Mouse (Mus musculus): ENCODE measurements around the gene Fancc. TPM values are rescaled to one million over a fixed set of nuclear protein-coding genes. Genes with fewer than 3 reads are reported as not detected.
"Not testable (repeated sequence)": the region's sequence is repeated elsewhere in the genome, so short reads cannot be mapped to it uniquely, and the experiment has no call there.

The Fancc gene
- polyA plus RNA-seq, 1 experiment from 2014 or later: 21.8 TPM

- Histone ChIP-seq H3K27ac (peak overlapping the region; percentile 6; the same call in 1 of the 2 replicates), H3K4me3 (replicated peaks) (no peak overlapping the region), H3K4me1 (0 out of 2 replicates have a peak, but pooled peaks cover 4% of the 10 kb centered on the region), H3K9ac (no peak overlapping the region), H3K36me3 (no peaks in the 10 kb centered on the region), H3K9me3 (replicated peaks) (no peaks in the 10 kb centered on the region), H3K4me2 (no peak overlapping the region), H3K27me3 (no peaks in the 10 kb centered on the region)
- ATAC-seq (replicated peaks; ENCODE audit: low FRiP score): peak; percentile 52
- WGBS: 61% methylated on average over 7 of the region's 7 CpGs
Observed at GRCm38 (mm10) chr13:63373460-63374166, 123.5 kb downstream of the Fancc start.

- WGBS: 85% methylated on average over 3 of the region's 3 CpGs
- no peak overlapping the region for H3K4me3 ChIP-seq (replicated peaks)
- H3K27ac ChIP-seq: no peak overlapping the region
- no peaks in the 10 kb centered on the region for H3K9me3 ChIP-seq (replicated peaks)
- no peak for ATAC-seq (replicated peaks; ENCODE audit: low FRiP score)
- H3K4me2 ChIP-seq: no peak overlapping the region
- no peak overlapping the region for H3K9ac ChIP-seq
- no peaks in the 10 kb centered on the region for H3K4me1 ChIP-seq
- H3K27me3 ChIP-seq: no peaks in the 10 kb centered on the region
- H3K36me3 ChIP-seq: no peaks in the 10 kb centered on the region
Observed at GRCm38 (mm10) chr13:63361755-63362154, 135.3 kb downstream of the Fancc start.

GRCm38 (mm10) chr13:63360111-63360885 is 136.8 kb downstream of the Fancc start:
- WGBS: 56% methylated on average over 4 of the region's 4 CpGs
- Histone ChIP-seq H3K4me2 (no peak overlapping the region), H3K9ac (no peak overlapping the region), H3K9me3 (replicated peaks) (no peaks in the 10 kb centered on the region), H3K27ac (no peak overlapping the region), H3K4me1 (no peaks in the 10 kb centered on the region), H3K36me3 (no peaks in the 10 kb centered on the region), H3K27me3 (no peaks in the 10 kb centered on the region), H3K4me3 (replicated peaks) (no peak overlapping the region)
- no peak for ATAC-seq (replicated peaks; ENCODE audit: low FRiP score)

DNA sequence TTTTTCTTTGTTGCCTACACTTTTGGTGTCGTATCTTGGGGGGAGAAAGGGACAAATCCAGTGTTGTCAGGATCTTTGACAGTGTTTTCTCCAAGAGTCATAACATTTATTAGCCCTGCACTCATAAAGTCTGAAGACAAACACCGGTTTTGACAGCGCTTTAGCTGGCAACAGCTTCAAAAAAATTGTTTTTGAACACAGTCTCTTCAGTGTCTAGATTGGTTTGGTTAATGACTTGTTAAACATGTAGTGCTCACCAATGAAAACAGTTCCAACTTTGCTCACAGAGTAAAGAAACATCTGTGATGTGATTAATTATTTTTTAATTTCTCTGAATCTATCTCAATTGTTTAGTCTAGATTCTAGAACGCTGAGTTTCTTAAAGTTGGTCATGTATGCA is 137.7 kb downstream of the Fancc start:
- no peaks in the 10 kb centered on the region for H3K9me3 ChIP-seq (replicated peaks)
- no peak for ATAC-seq (replicated peaks; ENCODE audit: low FRiP score)
- WGBS: 76% methylated on average over 4 of the region's 4 CpGs

GRCm38 (mm10) chr13:63356558-63356957 is 140.5 kb downstream of the Fancc start:
- ATAC-seq (replicated peaks; ENCODE audit: low FRiP score): no peak

More for the DNA sequence above, 137.7 kb downstream of the Fancc start:
- no peaks in the 10 kb centered on the region for H3K27me3 ChIP-seq
- H3K36me3 ChIP-seq: no peaks in the 10 kb centered on the region
- no peaks in the 10 kb centered on the region for H3K4me1 ChIP-seq
- H3K4me2 ChIP-seq: no peak overlapping the region
- no peak overlapping the region for H3K27ac ChIP-seq
- no peak overlapping the region for H3K4me3 ChIP-seq (replicated peaks)
- H3K9ac ChIP-seq: no peak overlapping the region

DNA sequence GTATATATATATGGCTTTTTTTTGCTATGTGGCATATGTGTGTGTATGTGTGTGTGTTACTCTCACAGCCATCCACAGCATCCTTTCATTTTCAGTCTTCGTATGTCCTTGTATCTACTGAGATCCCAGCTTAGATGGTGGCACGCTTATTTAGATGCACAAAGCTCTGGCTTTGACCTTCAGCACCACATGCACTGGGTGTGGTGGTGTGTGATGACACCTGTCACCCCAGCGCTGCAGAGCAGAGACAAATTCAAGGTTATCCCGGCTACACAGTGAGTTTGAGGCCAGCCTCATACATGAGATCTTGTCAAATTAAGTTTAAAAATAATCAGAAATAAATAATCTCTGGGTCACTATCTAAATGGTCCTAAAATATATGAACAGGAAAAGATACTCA is 141.0 kb downstream of the Fancc start:
- no peak for ATAC-seq (replicated peaks; ENCODE audit: low FRiP score)
- H3K27me3 ChIP-seq: no peaks in the 10 kb centered on the region
- H3K36me3 ChIP-seq: no peaks in the 10 kb centered on the region
- no peaks in the 10 kb centered on the region for H3K4me1 ChIP-seq
- H3K9ac ChIP-seq: no peak overlapping the region
- WGBS: 91% methylated on average over 4 of the region's 4 CpGs
- no peak overlapping the region for H3K4me2 ChIP-seq
- H3K27ac ChIP-seq: no peak overlapping the region
- H3K4me3 ChIP-seq (replicated peaks): no peak overlapping the region
- H3K9me3 ChIP-seq (replicated peaks): no peaks in the 10 kb centered on the region

More at GRCm38 (mm10) chr13:63356558-63356957, 140.5 kb downstream of the Fancc start:
- no peaks in the 10 kb centered on the region for H3K36me3 ChIP-seq
- 37% methylated on average over 3 of the region's 3 CpGs for WGBS
- no peak overlapping the region for H3K4me2 ChIP-seq
- H3K4me3 ChIP-seq (replicated peaks): no peak overlapping the region
- H3K4me1 ChIP-seq: no peaks in the 10 kb centered on the region
- H3K27ac ChIP-seq: no peak overlapping the region
- no peaks in the 10 kb centered on the region for H3K27me3 ChIP-seq
- no peak overlapping the region for H3K9ac ChIP-seq
- no peaks in the 10 kb centered on the region for H3K9me3 ChIP-seq (replicated peaks)

- not testable (repeated sequence) for H3K4me3 ChIP-seq (replicated peaks); H3K9ac ChIP-seq; H3K36me3 ChIP-seq; H3K4me1 ChIP-seq; H3K27me3 ChIP-seq; H3K9me3 ChIP-seq (replicated peaks); H3K27ac ChIP-seq; H3K4me2 ChIP-seq; ATAC-seq (replicated peaks; ENCODE audit: low FRiP score)
- WGBS: 86% methylated on average over 4 of the region's 4 CpGs
Observed at GRCm38 (mm10) chr13:63353312-63353711, 143.8 kb downstream of the Fancc start.

DNA sequence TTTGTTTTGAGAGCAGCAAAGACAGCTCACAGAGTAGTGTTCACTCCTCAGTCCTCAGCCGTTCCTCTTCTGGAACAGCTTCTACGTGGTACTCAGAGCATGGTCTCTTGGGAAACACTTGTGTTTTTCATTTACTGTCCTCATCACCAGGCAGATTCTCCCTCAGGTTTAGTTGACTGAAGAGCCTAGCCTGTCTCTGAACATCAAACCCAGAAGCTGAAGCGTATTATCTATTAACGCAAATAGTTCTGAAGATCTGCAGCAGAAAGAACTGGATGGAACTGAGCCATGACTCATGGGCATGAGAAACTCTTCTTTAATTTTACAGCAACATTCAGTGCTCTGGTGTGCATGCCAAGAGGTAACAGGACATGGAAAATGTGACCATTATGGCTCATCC is 147.0 kb downstream of the Fancc start:
- 88% methylated on average over 4 of the region's 4 CpGs for WGBS
- H3K27ac ChIP-seq: no peak overlapping the region
- no peaks in the 10 kb centered on the region for H3K36me3 ChIP-seq

GRCm38 (mm10) chr13:63347639-63348038 is 149.4 kb downstream of the Fancc start:
- Histone ChIP-seq H3K4me3 (replicated peaks) (no peak overlapping the region), H3K36me3 (no peaks in the 10 kb centered on the region; the same call in 1 of the 2 replicates), H3K27ac (no peak overlapping the region), H3K27me3 (no peaks in the 10 kb centered on the region), H3K9ac (no peak overlapping the region), H3K4me2 (no peak overlapping the region), H3K4me1 (no peaks in the 10 kb centered on the region), H3K9me3 (replicated peaks) (no peaks in the 10 kb centered on the region)
- WGBS: 86% methylated on average over 2 of the region's 2 CpGs
- no peak for ATAC-seq (replicated peaks; ENCODE audit: low FRiP score)

More for the DNA sequence above, 147.0 kb downstream of the Fancc start:
- H3K4me3 ChIP-seq (replicated peaks): no peak overlapping the region
- no peak for ATAC-seq (replicated peaks; ENCODE audit: low FRiP score)
- no peaks in the 10 kb centered on the region for H3K4me1 ChIP-seq
- no peaks in the 10 kb centered on the region for H3K9me3 ChIP-seq (replicated peaks)
- no peaks in the 10 kb centered on the region for H3K27me3 ChIP-seq
- H3K9ac ChIP-seq: no peak overlapping the region
- no peak overlapping the region for H3K4me2 ChIP-seq

DNA sequence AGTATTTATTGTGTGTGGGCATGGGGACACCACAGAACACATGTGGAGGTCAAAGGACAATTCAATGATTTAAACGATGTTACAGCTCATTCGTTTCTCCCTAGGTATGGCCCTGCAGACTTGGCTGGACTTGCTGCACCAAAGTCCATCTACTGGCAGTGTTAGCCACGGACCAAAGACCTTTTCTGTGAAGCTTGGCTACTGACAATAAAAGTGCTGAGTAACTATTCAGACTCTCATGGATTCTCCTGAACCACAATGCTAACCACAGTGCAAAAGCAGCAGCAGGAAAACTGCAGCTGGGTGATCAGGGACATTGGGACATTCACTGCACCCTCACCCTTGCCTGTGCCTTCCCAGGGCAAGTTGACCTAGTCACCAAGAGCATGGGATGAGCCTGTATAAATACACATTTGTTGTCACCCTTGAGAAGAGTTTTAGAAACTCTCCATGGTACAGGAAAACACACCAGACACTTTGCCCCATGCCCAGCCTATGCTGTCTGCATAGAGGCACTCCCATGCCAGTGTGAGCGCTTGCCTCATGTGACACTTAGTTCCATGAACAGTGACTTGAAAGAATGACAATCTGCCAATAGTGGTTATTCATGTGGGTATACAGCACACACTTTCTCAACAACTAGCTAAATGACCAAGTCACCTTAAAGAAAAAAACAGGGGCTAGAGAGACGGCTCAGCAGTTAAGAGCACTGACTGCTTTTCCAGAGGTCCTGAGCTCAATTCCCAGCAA is 151.4 kb downstream of the Fancc start:
- Histone ChIP-seq H3K4me3 (replicated peaks) (no peak overlapping the region), H3K9me3 (replicated peaks) (no peaks in the 10 kb centered on the region), H3K4me1 (no peaks in the 10 kb centered on the region), H3K36me3 (no peaks in the 10 kb centered on the region; the same call in 1 of the 2 replicates), H3K27me3 (no peaks in the 10 kb centered on the region), H3K9ac (no peak overlapping the region), H3K27ac (no peak overlapping the region), H3K4me2 (no peak overlapping the region)
- no peak for ATAC-seq (replicated peaks; ENCODE audit: low FRiP score)
- WGBS: 76% methylated on average over 5 of the region's 5 CpGs

DNA sequence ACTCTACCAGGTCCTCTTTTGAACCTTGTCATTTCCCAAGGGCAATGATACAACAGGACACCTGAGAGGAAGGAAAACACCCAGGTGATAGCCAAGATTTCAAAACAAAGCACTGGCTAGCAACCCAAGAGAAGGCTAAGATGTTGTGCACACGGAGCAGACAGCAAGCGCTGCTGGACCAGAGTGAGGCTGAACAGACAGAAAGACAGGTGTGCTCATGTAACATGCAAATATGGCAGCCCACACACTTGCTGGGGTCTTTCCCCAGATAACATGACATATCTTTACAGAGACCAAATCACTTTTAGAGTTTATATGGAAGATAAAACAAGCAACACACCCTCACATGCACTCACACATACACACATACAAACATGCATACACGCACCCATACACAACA is 152.6 kb downstream of the Fancc start:
- Histone ChIP-seq H3K4me2 (no peak overlapping the region), H3K4me1 (no peaks in the 10 kb centered on the region), H3K9me3 (replicated peaks) (no peaks in the 10 kb centered on the region), H3K4me3 (replicated peaks) (no peak overlapping the region), H3K36me3 (no peaks in the 10 kb centered on the region; the same call in 1 of the 2 replicates), H3K9ac (no peak overlapping the region), H3K27ac (no peak overlapping the region), H3K27me3 (no peaks in the 10 kb centered on the region)
- ATAC-seq (replicated peaks; ENCODE audit: low FRiP score): no peak
- WGBS: 97% methylated on average over 3 of the region's 3 CpGs

- no peak overlapping the region for H3K4me2 ChIP-seq
- 88% methylated on average over 2 of the region's 2 CpGs for WGBS
- no peaks in the 10 kb centered on the region for H3K27me3 ChIP-seq
- ATAC-seq (replicated peaks; ENCODE audit: low FRiP score): no peak
- no peaks in the 10 kb centered on the region for H3K9me3 ChIP-seq (replicated peaks)
- H3K36me3 ChIP-seq: no peaks in the 10 kb centered on the region; the same call in 1 of the 2 replicates
- H3K9ac ChIP-seq: no peak overlapping the region
- H3K4me3 ChIP-seq (replicated peaks): no peak overlapping the region
- H3K27ac ChIP-seq: no peak overlapping the region
- peaks cover 1% of the 10 kb centered on the region for H3K4me1 ChIP-seq
Observed at GRCm38 (mm10) chr13:63342781-63343180, 154.3 kb downstream of the Fancc start.
